Mouse (Mus musculus): ENCODE measurements around the gene Gm27021. TPM values are rescaled to one million over a fixed set of nuclear protein-coding genes. Genes with fewer than 3 reads are reported as not detected.

Gm27021 gene
- 5.5 and 7.3 TPM in 2 replicates for polyA plus RNA-seq (2015; fragmentation: Nextera tagmentation; extraction: Ambion mirVana)

- peaks cover 69% of the 10 kb centered on the region for H3K4me1 ChIP-seq (replicated peaks)
- ATAC-seq (ENCODE audit: low read depth): peak; percentile 91
Observed at GRCm38 (mm10) chr8:120667561-120668373, at the start of gene Gm27021, which contains the start of gene Cox4i1. Gene Gm27021 (minus strand): TSS chr8:120668079. Gene Cox4i1 (plus strand): TSS chr8:120668222.

GRCm38 (mm10) chr8:120715996-120716680 lies 48.3 kb upstream of the Gm27021 start:
- H3K4me3 ChIP-seq: no peak overlapping the region
- H3K27me3 ChIP-seq: no peaks in the 10 kb centered on the region
- H3K27ac ChIP-seq (replicated peaks): no peak overlapping the region
- no peak for ATAC-seq (ENCODE audit: low read depth)
- no peak overlapping the region for H3K9ac ChIP-seq
- no peaks in the 10 kb centered on the region for H3K36me3 ChIP-seq
- no peaks in the 10 kb centered on the region for H3K4me1 ChIP-seq (replicated peaks)
- no peaks in the 10 kb centered on the region for H3K9me3 ChIP-seq
- WGBS: 80% methylated on average over 15 of the region's 15 CpGs
- H3K4me2 ChIP-seq: no peak overlapping the region

More at GRCm38 (mm10) chr8:120667561-120668373, at the start of gene Gm27021, which contains the start of gene Cox4i1:
- Histone ChIP-seq H3K4me3 (peak within 1 kb of the TSS; percentile 95), H3K27ac (replicated peaks) (peak within 1 kb of the TSS; percentile 89), H3K4me2 (peak within 1 kb of the TSS; percentile 93), H3K27me3 (no peaks in the 10 kb centered on the region), H3K9me3 (no peaks in the 10 kb centered on the region), H3K9ac (peak within 1 kb of the TSS; percentile 88), H3K36me3 (peaks cover 31% of the 10 kb centered on the region)
- under 1% methylated on average over 105 of the region's 105 CpGs for WGBS

- 79% methylated on average over 6 of the region's 6 CpGs for WGBS
- no peak overlapping the region for H3K9ac ChIP-seq
- H3K9me3 ChIP-seq: no peaks in the 10 kb centered on the region
- H3K4me2 ChIP-seq: no peak overlapping the region
- no peak for ATAC-seq (ENCODE audit: low read depth)
- H3K4me1 ChIP-seq (replicated peaks): no peaks in the 10 kb centered on the region
- H3K4me3 ChIP-seq: no peak overlapping the region
- no peaks in the 10 kb centered on the region for H3K36me3 ChIP-seq
- H3K27ac ChIP-seq (replicated peaks): no peak overlapping the region
- H3K27me3 ChIP-seq: no peaks in the 10 kb centered on the region
Observed at GRCm38 (mm10) chr8:120715200-120715599, 47.3 kb upstream of the Gm27021 start.

GRCm38 (mm10) chr8:120709176-120709575 lies 41.3 kb upstream of the Gm27021 start:
- no peak for ATAC-seq (ENCODE audit: low read depth)
- H3K4me3 ChIP-seq: no peak overlapping the region
- peaks cover 5% of the 10 kb centered on the region; the same call in 1 of the 2 replicates for H3K4me1 ChIP-seq (replicated peaks)
- H3K9me3 ChIP-seq: no peaks in the 10 kb centered on the region
- no peaks in the 10 kb centered on the region for H3K36me3 ChIP-seq
- WGBS: 86% methylated on average over 10 of the region's 10 CpGs
- H3K27me3 ChIP-seq: no peaks in the 10 kb centered on the region
- no peak overlapping the region for H3K27ac ChIP-seq (replicated peaks)
- H3K9ac ChIP-seq: no peak overlapping the region
- no peak overlapping the region for H3K4me2 ChIP-seq

GRCm38 (mm10) chr8:120706193-120706592 lies 38.3 kb upstream of the Gm27021 start:
- no peak overlapping the region for H3K9ac ChIP-seq
- 80% methylated on average over 3 of the region's 3 CpGs for WGBS
- no peaks in the 10 kb centered on the region for H3K36me3 ChIP-seq
- no peak overlapping the region for H3K4me3 ChIP-seq
- no peak overlapping the region for H3K27ac ChIP-seq (replicated peaks)
- ATAC-seq (ENCODE audit: low read depth): no peak
- no peak overlapping the region for H3K4me2 ChIP-seq
- H3K27me3 ChIP-seq: no peaks in the 10 kb centered on the region
- no peaks in the 10 kb centered on the region for H3K9me3 ChIP-seq
- peaks cover 7% of the 10 kb centered on the region; the same call in 1 of the 2 replicates for H3K4me1 ChIP-seq (replicated peaks)

- WGBS: 77% methylated on average over 15 of the region's 15 CpGs
- H3K4me2 ChIP-seq: no peak overlapping the region
- no peak overlapping the region for H3K9ac ChIP-seq
- no peaks in the 10 kb centered on the region for H3K9me3 ChIP-seq
- H3K27ac ChIP-seq (replicated peaks): no peak overlapping the region
- no peak overlapping the region for H3K4me3 ChIP-seq
- no peaks in the 10 kb centered on the region for H3K36me3 ChIP-seq
- peaks cover 7% of the 10 kb centered on the region; the same call in 1 of the 2 replicates for H3K4me1 ChIP-seq (replicated peaks)
- no peak for ATAC-seq (ENCODE audit: low read depth)
- no peaks in the 10 kb centered on the region for H3K27me3 ChIP-seq
Observed at GRCm38 (mm10) chr8:120705163-120705562, 37.3 kb upstream of the Gm27021 start.

GRCm38 (mm10) chr8:120704203-120704602 lies 36.3 kb upstream of the Gm27021 start:
- no peaks in the 10 kb centered on the region for H3K36me3 ChIP-seq
- no peak overlapping the region for H3K4me3 ChIP-seq
- H3K27ac ChIP-seq (replicated peaks): no peak overlapping the region
- no peak for ATAC-seq (ENCODE audit: low read depth)
- no peaks in the 10 kb centered on the region for H3K27me3 ChIP-seq
- no peak overlapping the region for H3K4me2 ChIP-seq
- WGBS: 24% methylated on average over 9 of the region's 9 CpGs
- peaks cover 7% of the 10 kb centered on the region; the same call in 1 of the 2 replicates for H3K4me1 ChIP-seq (replicated peaks)
- no peak overlapping the region for H3K9ac ChIP-seq
- no peaks in the 10 kb centered on the region for H3K9me3 ChIP-seq

- no peak overlapping the region for H3K9ac ChIP-seq
- H3K9me3 ChIP-seq: no peaks in the 10 kb centered on the region
- no peak overlapping the region for H3K4me3 ChIP-seq
- ATAC-seq (ENCODE audit: low read depth): no peak
- no peak overlapping the region for H3K27ac ChIP-seq (replicated peaks)
- H3K36me3 ChIP-seq: no peaks in the 10 kb centered on the region
- no peaks in the 10 kb centered on the region for H3K27me3 ChIP-seq
- 65% methylated on average over 19 of the region's 19 CpGs for WGBS
- H3K4me1 ChIP-seq (replicated peaks): peaks cover 10% of the 10 kb centered on the region; the same call in 1 of the 2 replicates
- H3K4me2 ChIP-seq: no peak overlapping the region
Observed at GRCm38 (mm10) chr8:120701758-120702465, 34.0 kb upstream of the Gm27021 start.

GRCm38 (mm10) chr8:120700053-120700452 lies 32.2 kb upstream of the Gm27021 start:
- 85% methylated on average over 4 of the region's 4 CpGs for WGBS
- H3K9ac ChIP-seq: no peak overlapping the region
- no peak overlapping the region for H3K4me2 ChIP-seq
- H3K4me3 ChIP-seq: no peak overlapping the region
- H3K9me3 ChIP-seq: no peaks in the 10 kb centered on the region
- peaks cover 22% of the 10 kb centered on the region; the same call in 1 of the 2 replicates for H3K4me1 ChIP-seq (replicated peaks)
- H3K36me3 ChIP-seq: no peaks in the 10 kb centered on the region
- H3K27ac ChIP-seq (replicated peaks): no peak overlapping the region
- ATAC-seq (ENCODE audit: low read depth): no peak
- H3K27me3 ChIP-seq: no peaks in the 10 kb centered on the region

GRCm38 (mm10) chr8:120699565-120699964 lies 31.7 kb upstream of the Gm27021 start:
- 78% methylated on average over 2 of the region's 2 CpGs for WGBS
- Histone ChIP-seq H3K27me3 (no peaks in the 10 kb centered on the region), H3K27ac (replicated peaks) (no peak overlapping the region), H3K9ac (no peak overlapping the region), H3K4me3 (no peak overlapping the region), H3K9me3 (no peaks in the 10 kb centered on the region), H3K36me3 (no peaks in the 10 kb centered on the region), H3K4me2 (no peak overlapping the region), H3K4me1 (replicated peaks) (peaks cover 20% of the 10 kb centered on the region; the same call in 1 of the 2 replicates)
- ATAC-seq (ENCODE audit: low read depth): no peak

GRCm38 (mm10) chr8:120699079-120699478 lies 31.2 kb upstream of the Gm27021 start:
- Histone ChIP-seq H3K9ac (no peak overlapping the region), H3K9me3 (no peaks in the 10 kb centered on the region), H3K27ac (replicated peaks) (no peak overlapping the region), H3K4me1 (replicated peaks) (peaks cover 15% of the 10 kb centered on the region; the same call in 1 of the 2 replicates), H3K36me3 (no peaks in the 10 kb centered on the region), H3K4me2 (no peak overlapping the region), H3K27me3 (no peaks in the 10 kb centered on the region), H3K4me3 (no peak overlapping the region)
- 83% methylated on average over 6 of the region's 6 CpGs for WGBS
- no peak for ATAC-seq (ENCODE audit: low read depth)
